Mouse (Mus musculus) heart, postnatal 0 days (tissue): ENCODE measurements around the gene Foxb1. TPM values are rescaled to one million over a fixed set of nuclear protein-coding genes. Genes with fewer than 3 reads are reported as not detected.

Experiments used
- ATAC-seq: fragments of 200-750 bp; cut with Nextera tagmentation; 2 replicates; pipeline ENCODE4 v1.8.0; 2017; ENCODE audit warnings: low read depth, moderate number of reproducible peaks, moderate library complexity; ENCODE audit not compliant: insufficient read depth
- DNase-seq: peaks from one replicate; pipeline ENCODE4 v3.0.0-alpha.2; 2016; ENCODE audit warnings: low spot score
- H3K27ac ChIP-seq: fragments of 300-500 bp; sonication (generic); 2 replicates; pipeline ENCODE4 v1.5.1; 2014; ENCODE audit warnings: low read depth, mild to moderate bottlenecking
- H3K27me3 ChIP-seq: fragments of 300-500 bp; sonication (generic); 2 replicates; pipeline ENCODE4 v1.6.1; 2014; ENCODE audit warnings: low read length, mixed read lengths; ENCODE audit not compliant: control insufficient read depth, insufficient read depth
- H3K36me3 ChIP-seq: fragments of 300-500 bp; sonication (generic); replicated peaks from 2 replicates; pipeline ENCODE4 v1.6.1; 2014; ENCODE audit warnings: low read length, mixed read lengths; ENCODE audit not compliant: control insufficient read depth, insufficient read depth
- H3K4me1 ChIP-seq: fragments of 300-500 bp; sonication (generic); 2 replicates; pipeline ENCODE4 v1.6.1; 2014; ENCODE audit warnings: antibody characterized with exemption; ENCODE audit not compliant: control insufficient read depth, insufficient read depth
- H3K4me2 ChIP-seq: fragments of 300-500 bp; sonication (generic); 2 replicates; pipeline ENCODE4 v1.6.1; 2014; ENCODE audit warnings: low read depth, mild to moderate bottlenecking, low read length, moderate library complexity
- H3K4me3 ChIP-seq: fragments of 300-500 bp; sonication (generic); 2 replicates; pipeline ENCODE4 v1.5.1; 2014; ENCODE audit warnings: low read depth, low read length
- H3K9ac ChIP-seq: fragments of 300-500 bp; sonication (generic); replicated peaks from 2 replicates; pipeline ENCODE4 v1.6.1; 2014; ENCODE audit warnings: low read depth, low read length, mixed read lengths
- H3K9me3 ChIP-seq: fragments of 300-500 bp; sonication (generic); replicated peaks from 2 replicates; pipeline ENCODE4 v1.6.1; 2016; ENCODE audit warnings: low read length; ENCODE audit not compliant: control insufficient read depth
- CTCF ChIP-seq: IDR thresholded peaks from 2 replicates; pipeline ENCODE4 v1.5.1; 2016; ENCODE audit warnings: antibody characterized with exemption, control low read depth, low read depth
- EP300 ChIP-seq: IDR thresholded peaks from 2 replicates; pipeline ENCODE4 v1.6.1; 2016; ENCODE audit warnings: antibody characterized with exemption, low read depth
- WGBS: fragments of 180-500 bp; shearing (Covaris S2); extraction: QIAGEN DNeasy Blood & Tissue Kit; methylation state at CpG from one replicate; pipeline ENCODE4 v1.1.7; 2014; 5-methylcytosine and 5-hydroxymethylcytosine counted together
- polyA plus RNA-seq: library from polyadenylated mRNA; unstranded; fragments of >200 nt; fragmentation: Nextera tagmentation; extraction: Ambion mirVana; gene quantifications from 2 replicates; pipeline ENCODE4 v1.2.1, GENCODE M21; 2015
- total RNA-seq: library from RNA; depleted of rRNA; stranded (reverse); fragments of >200 nt; gene quantifications from 2 replicates; pipeline ENCODE4 v1.2.3, GENCODE M21; 2014; ENCODE audit warnings: low replicate concordance

Gene Foxb1
- total and polyA plus RNA-seq, 2 experiments from 2014 or later = not detected

DNA sequence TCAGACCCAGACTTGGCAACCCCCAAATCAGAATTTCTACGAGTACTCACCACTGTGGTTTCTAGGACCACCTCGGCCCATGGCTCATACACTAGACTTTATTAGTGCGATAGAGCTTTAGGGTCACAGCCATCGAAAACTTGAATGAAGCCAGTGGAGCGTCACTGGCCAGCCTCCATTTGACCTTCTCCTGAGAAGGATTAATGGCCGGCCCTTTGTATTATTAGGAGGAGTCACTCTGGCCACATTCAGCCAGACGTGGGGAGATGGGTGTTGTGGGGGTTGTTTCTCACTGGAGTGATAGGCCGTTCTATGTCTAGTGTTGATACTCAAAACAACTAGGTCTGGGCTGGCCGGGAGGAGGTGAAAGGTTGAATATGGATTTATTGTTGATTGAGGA is 42.3 kb downstream of the Foxb1 start:
- Histone ChIP-seq H3K4me2 (no peak overlapping the region), H3K36me3 (no peaks in the 10 kb centered on the region), H3K27me3 (no peaks in the 10 kb centered on the region), H3K4me3 (no peak overlapping the region), H3K4me1 (peaks cover 6% of the 10 kb centered on the region; the same call in 1 of the 2 replicates), H3K9ac (no peak overlapping the region), H3K9me3 (no peaks in the 10 kb centered on the region), H3K27ac (no peak overlapping the region)
- ATAC-seq = no peak
- no peak for TF ChIP-seq EP300
- no peak for TF ChIP-seq CTCF
- WGBS = 90% methylated on average over 9 of the region's 9 CpGs
- DNase-seq = no peak

DNA sequence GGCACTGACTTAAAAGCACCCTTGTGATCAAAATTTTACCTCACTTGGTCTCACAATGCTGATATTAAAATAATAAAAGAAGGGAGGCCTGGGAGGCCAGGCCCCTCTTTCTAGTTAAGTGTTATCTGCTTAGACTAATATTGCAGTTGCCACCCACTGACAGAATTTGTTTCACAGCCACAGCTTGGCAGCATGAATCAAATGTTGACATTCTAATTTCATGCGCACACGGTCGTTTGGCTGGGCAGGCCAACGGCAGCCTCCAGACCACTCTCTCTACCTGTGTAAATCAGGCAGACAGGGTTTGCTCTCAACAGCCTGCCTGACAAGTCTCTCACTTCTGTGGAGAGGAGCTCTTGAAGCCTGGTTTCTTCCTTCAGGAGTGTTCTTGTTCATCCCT is 44.4 kb downstream of the Foxb1 start:
- 35% methylated on average over 4 of the region's 4 CpGs for WGBS
- H3K9me3 ChIP-seq = no peaks in the 10 kb centered on the region
- H3K4me3 ChIP-seq = no peak overlapping the region
- H3K27ac ChIP-seq = no peak overlapping the region
- peaks cover 6% of the 10 kb centered on the region; the same call in 1 of the 2 replicates for H3K4me1 ChIP-seq
- DNase-seq = no peak
- H3K36me3 ChIP-seq = no peaks in the 10 kb centered on the region
- no peak overlapping the region for H3K9ac ChIP-seq
- no peak overlapping the region for H3K4me2 ChIP-seq
- TF ChIP-seq CTCF = no peak
- TF ChIP-seq EP300 = no peak
- no peaks in the 10 kb centered on the region for H3K27me3 ChIP-seq
- no peak for ATAC-seq

DNA sequence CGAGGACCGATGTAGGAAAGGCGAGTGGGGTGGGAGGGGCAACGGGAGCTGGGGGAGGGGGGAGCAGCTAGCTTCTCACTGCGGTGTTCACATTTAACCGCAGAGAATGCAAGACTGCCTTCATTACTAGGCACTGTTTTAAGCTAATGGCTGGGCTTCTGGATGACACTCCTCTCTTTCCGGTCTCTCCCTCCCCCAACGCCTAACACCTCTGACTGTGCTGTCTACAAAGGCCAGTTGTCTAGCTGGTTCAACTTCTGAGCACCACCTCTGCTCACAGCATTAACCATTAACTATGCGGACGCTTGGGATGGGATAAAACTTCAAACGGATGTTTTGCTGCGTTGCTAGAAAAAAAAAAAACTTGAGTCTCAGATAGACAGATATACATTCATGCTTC is 45.3 kb downstream of the Foxb1 start:
- ATAC-seq (no peak), DNase-seq (no peak)
- Histone ChIP-seq H3K9ac (no peak overlapping the region), H3K27me3 (no peaks in the 10 kb centered on the region), H3K36me3 (no peaks in the 10 kb centered on the region), H3K9me3 (no peaks in the 10 kb centered on the region), H3K4me3 (no peak overlapping the region), H3K4me2 (no peak overlapping the region), H3K4me1 (peaks cover 6% of the 10 kb centered on the region; the same call in 1 of the 2 replicates), H3K27ac (no peak overlapping the region)
- 34% methylated on average over 12 of the region's 12 CpGs for WGBS
- TF ChIP-seq EP300 = no peak
- TF ChIP-seq CTCF = no peak

DNA sequence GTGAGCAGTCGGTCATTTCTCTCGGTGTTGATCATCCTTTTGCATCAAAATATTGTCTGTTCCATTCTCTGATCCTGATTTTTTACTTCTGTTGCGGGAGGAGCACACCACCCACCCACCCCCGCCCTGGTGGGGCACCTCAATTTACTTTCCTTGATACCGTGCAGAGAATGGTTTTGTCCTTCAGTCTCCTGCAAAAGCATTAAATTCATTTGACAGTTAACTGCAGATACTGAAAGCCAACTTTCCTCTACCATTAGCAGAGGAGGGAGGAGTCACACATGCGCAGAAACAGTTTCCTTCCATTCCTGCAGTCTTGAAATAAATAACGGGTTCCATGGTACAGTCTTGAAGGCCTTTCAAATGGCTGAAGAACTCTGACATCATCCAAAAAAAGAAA is 46.4 kb downstream of the Foxb1 start:
- Histone ChIP-seq H3K9ac (no peak overlapping the region), H3K36me3 (no peaks in the 10 kb centered on the region), H3K9me3 (no peaks in the 10 kb centered on the region), H3K4me2 (no peak overlapping the region), H3K4me1 (peaks cover 6% of the 10 kb centered on the region; the same call in 1 of the 2 replicates), H3K4me3 (no peak overlapping the region), H3K27ac (no peak overlapping the region), H3K27me3 (no peaks in the 10 kb centered on the region)
- TF ChIP-seq CTCF = no peak
- TF ChIP-seq EP300 = no peak
- ATAC-seq (no peak), DNase-seq (no peak)
- 70% methylated on average over 7 of the region's 7 CpGs for WGBS

DNA sequence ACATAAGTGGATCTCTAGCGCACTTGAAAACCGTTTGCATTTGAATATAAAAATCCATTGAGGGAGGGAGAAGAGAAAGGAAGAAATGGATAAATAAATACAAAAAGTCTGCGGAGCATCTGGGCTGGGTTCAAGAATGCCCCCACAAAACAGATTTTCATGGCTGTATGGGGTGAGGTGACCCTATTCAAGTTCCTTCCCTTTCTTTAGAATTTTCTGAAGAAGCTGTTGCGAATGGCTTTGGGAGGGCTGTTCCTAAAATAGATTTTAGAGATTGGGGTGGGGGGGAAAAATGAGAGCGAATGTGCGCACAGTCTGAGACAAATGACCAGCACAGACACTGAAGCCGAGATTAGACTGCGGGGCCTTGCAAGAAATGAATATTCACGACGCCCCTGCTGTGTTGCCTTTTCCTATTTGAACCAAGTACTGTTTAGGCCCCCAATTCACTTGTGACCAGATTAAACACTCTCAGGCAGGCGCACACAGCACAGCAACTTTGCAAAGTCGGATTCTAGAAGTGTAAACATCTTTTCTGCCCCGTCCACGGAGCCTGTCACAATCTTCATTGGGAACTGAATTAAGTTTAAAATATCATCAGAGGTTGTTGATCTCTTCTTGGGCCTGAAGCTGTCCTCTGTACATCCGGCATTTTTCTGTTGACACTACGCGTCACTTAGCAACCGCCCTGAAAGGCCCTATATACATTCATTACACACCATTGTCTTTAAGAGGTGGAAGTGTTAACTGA is 47.0 kb downstream of the Foxb1 start:
- Histone ChIP-seq H3K9ac (no peak overlapping the region), H3K36me3 (no peaks in the 10 kb centered on the region), H3K4me1 (peaks cover 6% of the 10 kb centered on the region; the same call in 1 of the 2 replicates), H3K9me3 (no peaks in the 10 kb centered on the region), H3K27ac (no peak overlapping the region), H3K4me2 (no peak overlapping the region), H3K27me3 (no peaks in the 10 kb centered on the region), H3K4me3 (no peak overlapping the region)
- DNase-seq (no peak), ATAC-seq (no peak)
- 54% methylated on average over 18 of the region's 18 CpGs for WGBS
- TF ChIP-seq EP300 (no peak), CTCF (no peak)
